Mouse (Mus musculus) stomach, embryonic 15.5 days (tissue): ENCODE measurements around the gene Krt72. TPM values are rescaled to one million over a fixed set of nuclear protein-coding genes. Genes with fewer than 3 reads are reported as not detected.

Experiments
- ATAC-seq: fragments of 200-750 bp; cut with Nextera tagmentation; 2 replicates; pipeline ENCODE4 v1.8.0; 2017; ENCODE audit warnings: low read depth, moderate number of reproducible peaks, moderate TSS enrichment; ENCODE audit not compliant: insufficient read depth, low FRiP score
- H3K27ac ChIP-seq: fragments of 300-500 bp; sonication (generic); 2 replicates; pipeline ENCODE4 v1.5.1; 2015; ENCODE audit warnings: mild to moderate bottlenecking, inconsistent platforms
- H3K27me3 ChIP-seq: fragments of 300-500 bp; sonication (generic); replicated peaks from 2 replicates; pipeline ENCODE4 v1.6.1; 2015; ENCODE audit warnings: inconsistent platforms
- H3K36me3 ChIP-seq: fragments of 300-500 bp; sonication (generic); 2 replicates; pipeline ENCODE4 v1.6.1; 2015; ENCODE audit warnings: inconsistent platforms
- H3K4me1 ChIP-seq: fragments of 300-500 bp; sonication (generic); 2 replicates; pipeline ENCODE4 v1.6.1; 2015; ENCODE audit warnings: inconsistent platforms
- H3K4me2 ChIP-seq: fragments of 300-500 bp; sonication (generic); 2 replicates; pipeline ENCODE4 v1.6.1; 2015; ENCODE audit warnings: mild to moderate bottlenecking, inconsistent platforms
- H3K4me3 ChIP-seq: fragments of 300-500 bp; sonication (generic); replicated peaks from 2 replicates; pipeline ENCODE4 v1.5.1; 2015; ENCODE audit warnings: inconsistent platforms
- H3K9ac ChIP-seq: fragments of 300-500 bp; sonication (generic); 2 replicates; pipeline ENCODE4 v1.6.1; 2015; ENCODE audit warnings: inconsistent platforms
- H3K9me3 ChIP-seq: fragments of 300-500 bp; sonication (generic); 2 replicates; pipeline ENCODE4 v1.6.1; 2016; ENCODE audit warnings: inconsistent platforms
- WGBS: fragments of 180-500 bp; shearing (Covaris S2); methylation state at CpG from one replicate; pipeline ENCODE4 v1.1.7; 2015; 5-methylcytosine and 5-hydroxymethylcytosine counted together
- polyA plus RNA-seq: library from polyadenylated mRNA; unstranded; fragments of >200 nt; fragmentation: Nextera tagmentation; extraction: Ambion mirVana; gene quantifications from 2 replicates; pipeline ENCODE4 v1.2.1, GENCODE M21; 2015

Krt72 gene
- polyA plus RNA-seq: not detected in 2 replicates

- Histone ChIP-seq H3K9me3 (no peaks in the 10 kb centered on the region), H3K27me3 (no peaks in the 10 kb centered on the region), H3K4me2 (no peak within 1 kb of the TSS), H3K36me3 (no peaks in the 10 kb centered on the region), H3K4me3 (no peak within 1 kb of the TSS), H3K27ac (no peak within 1 kb of the TSS), H3K4me1 (no peaks in the 10 kb centered on the region), H3K9ac (no peak within 1 kb of the TSS)
- ATAC-seq: no peak
- WGBS: 87% methylated on average over 18 of the region's 18 CpGs
These were observed at the start of gene Krt72 for GRCm38 (mm10) chr15:101786360-101786759. TSS of gene Krt72 (minus strand) at chr15:101786460.

- Histone ChIP-seq H3K27ac (no peak overlapping the region), H3K9me3 (no peaks in the 10 kb centered on the region), H3K4me2 (no peak overlapping the region), H3K27me3 (no peaks in the 10 kb centered on the region), H3K36me3 (no peaks in the 10 kb centered on the region), H3K9ac (no peak overlapping the region), H3K4me1 (no peaks in the 10 kb centered on the region), H3K4me3 (no peak overlapping the region)
- ATAC-seq: no peak
- WGBS: 66% methylated on average over 5 of the region's 5 CpGs
These were observed 48.6 kb upstream of the Krt72 start for GRCm38 (mm10) chr15:101834784-101835328.

DNA sequence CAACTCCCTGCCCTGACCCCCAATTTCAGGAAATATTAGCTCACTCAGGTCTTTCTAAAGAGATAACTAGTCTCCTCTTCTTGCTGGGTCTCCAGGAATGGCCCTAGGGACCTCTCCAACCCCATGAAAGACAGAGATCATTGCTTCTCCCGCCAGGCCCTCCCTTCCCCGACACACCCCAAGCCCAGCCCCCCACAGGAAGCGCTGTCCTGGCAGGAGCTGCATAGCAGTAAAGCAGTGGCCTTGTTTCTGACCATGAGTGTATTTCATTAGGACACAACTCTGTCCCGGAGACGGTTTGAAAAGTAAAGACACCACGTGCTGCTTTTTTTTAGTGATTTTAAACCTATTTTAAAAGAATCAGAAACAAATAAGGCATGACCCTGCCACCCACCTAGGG, 46.9 kb upstream of the Krt72 start:
- Histone ChIP-seq H3K9ac (no peak overlapping the region), H3K36me3 (no peaks in the 10 kb centered on the region)
- WGBS: 29% methylated on average over 6 of the region's 6 CpGs

GRCm38 (mm10) chr15:101829441-101829840, 43.2 kb upstream of the Krt72 start:
- WGBS: 77% methylated on average over 5 of the region's 5 CpGs
- Histone ChIP-seq H3K27me3 (no peaks in the 10 kb centered on the region), H3K9ac (no peak overlapping the region), H3K4me1 (no peaks in the 10 kb centered on the region), H3K4me3 (no peak overlapping the region), H3K36me3 (no peaks in the 10 kb centered on the region), H3K4me2 (no peak overlapping the region), H3K9me3 (no peaks in the 10 kb centered on the region), H3K27ac (no peak overlapping the region)
- no peak for ATAC-seq

More for the DNA sequence above, 46.9 kb upstream of the Krt72 start:
- Histone ChIP-seq H3K9me3 (no peaks in the 10 kb centered on the region), H3K4me2 (no peak overlapping the region), H3K27ac (no peak overlapping the region), H3K4me3 (no peak overlapping the region), H3K27me3 (no peaks in the 10 kb centered on the region), H3K4me1 (no peaks in the 10 kb centered on the region)
- ATAC-seq: no peak

DNA sequence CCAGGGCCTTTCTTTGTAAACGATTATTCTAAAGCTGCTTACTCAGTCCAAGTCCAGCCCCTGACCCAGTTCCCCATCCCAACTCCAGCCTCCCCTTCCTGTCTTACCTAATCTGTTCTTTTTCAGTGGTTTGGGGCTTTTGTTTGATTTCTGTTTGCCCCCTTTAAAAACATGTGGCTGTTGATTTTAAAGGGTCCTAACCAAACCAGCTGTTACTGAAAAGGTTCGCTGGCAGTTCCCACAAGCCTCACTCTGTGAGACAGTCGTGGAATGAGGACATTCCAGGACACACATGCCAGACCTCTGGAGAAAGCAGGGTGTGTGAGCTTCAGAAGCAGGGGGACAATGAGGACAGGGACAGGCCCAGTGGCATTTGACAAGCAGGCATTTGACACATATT, 35.5 kb upstream of the Krt72 start:
- Histone ChIP-seq H3K36me3 (no peaks in the 10 kb centered on the region), H3K4me2 (no peak overlapping the region), H3K4me1 (no peaks in the 10 kb centered on the region), H3K27ac (no peak overlapping the region), H3K4me3 (no peak overlapping the region), H3K9ac (no peak overlapping the region), H3K9me3 (no peaks in the 10 kb centered on the region), H3K27me3 (no peaks in the 10 kb centered on the region)
- ATAC-seq: no peak
- 20% methylated on average over 3 of the region's 3 CpGs for WGBS

DNA sequence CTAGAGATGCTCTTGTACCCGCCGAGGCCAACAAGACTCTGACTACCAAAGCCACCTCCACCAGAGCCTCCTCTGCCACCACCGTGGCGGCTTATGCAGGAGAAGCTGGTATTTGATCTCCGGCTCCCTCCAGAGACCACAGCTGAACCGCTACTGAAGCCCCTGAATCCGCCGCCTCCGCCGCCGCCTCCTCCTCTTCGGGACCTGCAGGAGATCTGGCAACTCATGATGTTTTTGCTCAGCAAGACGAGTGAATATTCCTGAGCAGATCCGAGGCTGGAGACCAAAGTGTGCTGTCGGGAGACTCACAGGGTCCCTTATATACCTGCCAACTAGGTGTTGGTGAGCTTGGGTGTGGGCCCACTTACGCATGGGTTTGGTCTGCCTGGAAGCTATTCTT, 31.6 kb upstream of the Krt72 start, which contains the start of gene Krt2:
Gene Krt2 (minus strand): TSS at position 295 of the 400 bp plus-strand sequence.
- 70% methylated on average over 16 of the region's 16 CpGs for WGBS
- no peaks in the 10 kb centered on the region for H3K4me1 ChIP-seq
- H3K4me2 ChIP-seq: no peak within 1 kb of the TSS
- H3K36me3 ChIP-seq: no peaks in the 10 kb centered on the region
- H3K9ac ChIP-seq: no peak within 1 kb of the TSS
- no peaks in the 10 kb centered on the region for H3K27me3 ChIP-seq
- ATAC-seq: no peak
- no peaks in the 10 kb centered on the region for H3K9me3 ChIP-seq
- no peak within 1 kb of the TSS for H3K4me3 ChIP-seq
- H3K27ac ChIP-seq: no peak within 1 kb of the TSS

GRCm38 (mm10) chr15:101803052-101803822, 17.0 kb upstream of the Krt72 start:
- Histone ChIP-seq H3K27me3 (no peaks in the 10 kb centered on the region), H3K4me2 (no peak overlapping the region), H3K9me3 (no peaks in the 10 kb centered on the region), H3K9ac (no peak overlapping the region), H3K4me3 (no peak overlapping the region), H3K36me3 (no peaks in the 10 kb centered on the region), H3K27ac (no peak overlapping the region), H3K4me1 (no peaks in the 10 kb centered on the region)
- no peak for ATAC-seq
- WGBS: 79% methylated on average over 11 of the region's 11 CpGs

DNA sequence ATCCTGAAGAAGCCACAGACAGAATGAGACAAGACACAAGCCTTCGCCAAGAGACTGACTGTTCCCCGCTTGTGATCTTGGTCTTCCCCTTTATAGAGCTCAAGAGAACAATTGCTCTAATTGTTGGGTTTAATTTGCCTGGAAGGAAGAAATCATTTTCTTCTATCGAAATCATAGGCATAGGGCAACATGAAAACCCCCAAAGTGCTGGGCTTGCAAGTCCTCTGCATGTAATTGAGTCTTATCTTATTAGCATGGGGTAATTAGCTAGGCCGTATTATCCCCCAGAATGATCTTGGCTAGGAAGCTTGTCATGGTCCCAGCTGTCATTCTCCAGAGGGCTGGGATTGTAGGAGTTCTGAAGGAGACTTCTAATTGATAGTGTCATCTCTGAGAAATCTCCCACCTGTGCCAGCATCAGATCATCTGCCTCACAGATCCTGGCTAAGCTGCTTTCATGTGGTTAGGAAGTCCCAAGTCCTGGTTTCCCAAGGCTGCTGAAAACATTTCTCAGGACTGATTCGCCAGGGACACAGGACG, 16.1 kb upstream of the Krt72 start, which contains the start of gene Krt73:
Gene Krt73 (minus strand): TSS at position 51 of the 540 bp plus-strand sequence.
- H3K4me3 ChIP-seq: no peak within 1 kb of the TSS
- WGBS: 75% methylated on average over 6 of the region's 6 CpGs
- ATAC-seq: no peak
- no peaks in the 10 kb centered on the region for H3K9me3 ChIP-seq
- no peak within 1 kb of the TSS for H3K27ac ChIP-seq
- no peaks in the 10 kb centered on the region for H3K4me1 ChIP-seq
- H3K27me3 ChIP-seq: peaks cover 3% of the 10 kb centered on the region; the same call in 1 of the 2 replicates
- H3K4me2 ChIP-seq: no peak within 1 kb of the TSS
- H3K9ac ChIP-seq: no peak within 1 kb of the TSS
- H3K36me3 ChIP-seq: no peaks in the 10 kb centered on the region

GRCm38 (mm10) chr15:101790867-101791266, 4.6 kb upstream of the Krt72 start:
- H3K4me3 ChIP-seq: no peak overlapping the region
- H3K4me1 ChIP-seq: no peaks in the 10 kb centered on the region
- H3K4me2 ChIP-seq: no peak overlapping the region
- no peak for ATAC-seq
- no peak overlapping the region for H3K27ac ChIP-seq
- WGBS: 9% methylated on average over 3 of the region's 3 CpGs
- no peaks in the 10 kb centered on the region for H3K27me3 ChIP-seq
- no peak overlapping the region for H3K9ac ChIP-seq
- no peaks in the 10 kb centered on the region for H3K36me3 ChIP-seq
- H3K9me3 ChIP-seq: no peaks in the 10 kb centered on the region

DNA sequence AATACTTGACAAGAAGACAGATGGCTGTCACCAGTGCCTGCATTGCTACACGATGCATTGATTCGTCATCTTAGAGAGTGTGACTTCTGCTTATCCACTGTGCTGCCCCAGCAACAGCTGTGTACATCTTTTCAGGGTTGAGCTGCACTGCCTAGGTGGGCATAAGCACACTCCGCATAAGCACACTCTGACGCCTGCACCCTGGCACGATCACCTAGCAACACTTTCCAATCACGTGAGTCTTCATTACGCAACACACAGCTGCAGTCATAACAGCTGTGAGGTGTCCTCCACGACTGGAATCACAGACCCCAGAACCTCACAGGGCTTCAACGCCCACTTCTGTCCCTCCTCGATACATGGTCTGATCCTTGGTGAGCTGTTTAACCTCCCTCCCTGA, 12.8 kb downstream of the Krt72 start:
- H3K27me3 ChIP-seq: no peaks in the 10 kb centered on the region
- no peaks in the 10 kb centered on the region for H3K9me3 ChIP-seq
- H3K4me2 ChIP-seq: no peak overlapping the region
- ATAC-seq: peak; percentile 34; the same call in 1 of the 2 replicates
- no peak overlapping the region for H3K27ac ChIP-seq
- 66% methylated on average over 10 of the region's 10 CpGs for WGBS
- H3K9ac ChIP-seq: no peak overlapping the region
- no peaks in the 10 kb centered on the region for H3K4me1 ChIP-seq
- H3K36me3 ChIP-seq: no peaks in the 10 kb centered on the region
- no peak overlapping the region for H3K4me3 ChIP-seq

DNA sequence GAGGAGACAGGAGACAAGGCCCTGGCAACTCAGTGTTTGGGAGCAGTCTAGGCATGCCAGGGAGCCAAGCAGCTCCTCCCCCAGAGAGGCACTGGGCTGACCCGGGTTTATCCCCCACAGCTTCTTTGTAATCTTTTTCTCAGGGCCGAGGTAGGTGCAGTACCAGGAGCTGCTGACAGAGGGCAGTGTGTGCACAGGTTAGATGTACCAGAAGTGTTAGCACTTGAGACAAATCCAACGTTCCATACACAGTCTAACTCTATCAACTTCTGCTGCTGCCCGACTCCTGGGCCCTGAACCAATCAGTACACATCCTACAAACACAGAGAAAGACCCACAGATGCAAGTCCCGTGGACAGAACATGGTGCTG, 13.6 kb downstream of the Krt72 start:
- Histone ChIP-seq H3K27me3 (no peaks in the 10 kb centered on the region), H3K4me3 (no peak overlapping the region), H3K4me2 (no peak overlapping the region), H3K36me3 (no peaks in the 10 kb centered on the region), H3K27ac (0 out of 2 replicates have a peak overlapping the region, but pooled peaks have one; percentile 48), H3K4me1 (no peaks in the 10 kb centered on the region), H3K9ac (no peak overlapping the region), H3K9me3 (no peaks in the 10 kb centered on the region)
- 2% methylated on average over 5 of the region's 5 CpGs for WGBS
- 0 out of 2 replicates have a peak, but pooled peaks have one; percentile 25 for ATAC-seq

- H3K9ac ChIP-seq: no peak overlapping the region
- ATAC-seq: no peak
- WGBS: 61% methylated on average over 5 of the region's 5 CpGs
These were observed 14.1 kb downstream of the Krt72 start for GRCm38 (mm10) chr15:101772080-101772710.

More at GRCm38 (mm10) chr15:101772080-101772710, 14.1 kb downstream of the Krt72 start:
- no peaks in the 10 kb centered on the region for H3K9me3 ChIP-seq
- H3K27me3 ChIP-seq: no peaks in the 10 kb centered on the region
- H3K27ac ChIP-seq: peak overlapping the region; percentile 48; the same call in 1 of the 2 replicates
- H3K36me3 ChIP-seq: no peaks in the 10 kb centered on the region
- no peaks in the 10 kb centered on the region for H3K4me1 ChIP-seq
- no peak overlapping the region for H3K4me2 ChIP-seq
- H3K4me3 ChIP-seq: no peak overlapping the region
